Mouse (Mus musculus): ENCODE measurements around the gene Cd40.

Cd40 gene

DNA sequence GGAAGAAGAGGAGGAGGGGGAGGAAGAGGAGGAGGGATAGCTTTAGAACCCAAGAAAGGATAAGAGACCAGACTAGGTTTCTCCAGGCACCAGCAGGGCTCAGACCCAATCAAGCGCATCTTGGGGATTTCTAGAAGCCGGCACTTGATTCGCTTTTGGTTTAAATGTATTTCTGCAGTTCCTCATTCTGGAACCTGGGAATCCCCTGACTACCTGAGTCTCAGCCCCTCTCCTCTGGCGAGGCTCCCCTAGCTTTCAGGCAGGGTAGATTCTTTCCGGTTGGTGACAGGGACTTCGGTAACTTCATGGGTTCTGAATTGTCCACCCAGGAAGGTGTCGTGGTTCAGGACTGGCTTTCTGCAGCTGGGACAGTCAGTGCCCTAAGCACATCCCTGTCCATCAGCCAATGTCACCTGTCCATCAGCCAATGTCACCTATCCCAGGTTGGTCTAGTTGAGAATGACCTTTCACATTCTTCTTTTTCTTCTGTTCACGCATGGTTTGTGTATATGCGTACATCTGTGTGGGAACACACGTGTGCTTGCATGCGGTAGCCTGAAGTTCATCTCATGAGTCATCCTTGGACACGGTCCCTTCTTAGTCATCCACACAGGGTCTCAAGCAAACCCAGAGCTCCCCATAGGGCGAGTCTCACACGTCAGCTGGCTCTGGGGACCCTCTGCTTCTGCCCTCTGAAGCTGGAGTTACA is 1.1 kb downstream of the Cd40 start:
- no peak for DNase-seq (ENCODE audit: low spot score)

DNA sequence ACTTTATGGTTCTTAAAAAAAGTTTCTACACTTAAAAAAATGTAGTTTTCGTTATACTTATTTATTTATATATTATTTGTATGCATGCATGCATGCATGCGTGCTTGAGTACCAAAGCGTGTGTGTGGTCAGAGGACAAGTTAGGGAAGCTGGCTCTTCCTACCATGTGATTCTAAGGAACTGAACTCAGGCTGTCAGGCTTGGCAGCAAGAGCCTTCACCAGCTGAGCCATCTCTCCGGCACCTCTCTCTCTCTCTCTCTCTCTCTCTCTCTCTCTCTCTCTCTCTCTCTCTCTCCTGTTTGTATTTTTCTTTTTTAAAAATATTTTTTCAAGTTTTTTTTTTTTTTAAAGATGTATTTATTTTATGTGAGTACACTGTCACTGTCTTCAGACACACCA is 4.5 kb downstream of the Cd40 start:
- no peak for DNase-seq (ENCODE audit: low spot score)

- DNase-seq (ENCODE audit: low spot score): no peak
Measured at GRCm38 (mm10) chr2:165061638-165062433, 6.4 kb downstream of the Cd40 start.

GRCm38 (mm10) chr2:165064489-165064888 is 9.1 kb downstream of the Cd40 start:
- DNase-seq (ENCODE audit: low spot score): no peak

DNA sequence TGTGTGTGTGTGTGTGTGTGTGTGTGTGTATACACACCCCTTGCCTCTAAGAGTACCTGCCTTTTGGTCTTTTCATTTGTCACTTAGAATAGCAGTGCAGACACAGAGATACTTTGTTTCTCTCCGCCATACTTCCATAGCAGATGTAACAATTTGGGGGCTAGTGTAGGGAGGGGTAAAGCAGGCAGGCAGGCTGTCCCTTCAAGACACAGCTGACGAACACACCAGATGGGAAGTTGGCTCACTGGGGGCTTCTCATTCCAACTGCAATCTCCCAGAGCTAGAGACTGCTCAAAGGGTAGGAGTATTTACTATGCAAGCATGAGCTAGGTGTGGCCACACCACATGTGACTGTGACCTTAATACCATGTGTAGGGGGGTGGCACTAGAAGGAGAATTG is 13.4 kb downstream of the Cd40 start:
- no peak for DNase-seq (ENCODE audit: low spot score)

GRCm38 (mm10) chr2:165070096-165070816 is 14.8 kb downstream of the Cd40 start:
- peak; percentile 23 for DNase-seq (ENCODE audit: low spot score)

DNA sequence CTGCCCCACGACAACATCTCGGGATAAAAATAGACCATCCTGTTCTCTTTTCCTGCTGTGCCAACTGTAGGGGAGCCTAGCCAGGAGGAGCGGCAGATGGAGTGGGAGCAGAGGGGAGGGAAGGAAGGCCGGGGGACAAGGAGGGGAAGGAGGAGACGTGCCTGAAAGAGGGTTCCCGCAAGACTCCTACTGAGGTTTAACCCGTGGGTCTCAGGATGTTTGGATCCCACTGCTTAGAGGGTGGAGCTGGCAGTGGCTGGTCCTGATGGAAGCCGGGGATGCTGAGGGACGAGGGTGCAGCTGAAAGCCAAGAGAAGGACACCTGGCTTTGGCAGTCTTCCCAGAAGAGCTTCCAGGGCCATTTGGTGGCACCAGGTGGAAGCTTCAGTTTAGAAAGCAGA is 18.0 kb downstream of the Cd40 start:
- DNase-seq (ENCODE audit: low spot score): no peak

DNA sequence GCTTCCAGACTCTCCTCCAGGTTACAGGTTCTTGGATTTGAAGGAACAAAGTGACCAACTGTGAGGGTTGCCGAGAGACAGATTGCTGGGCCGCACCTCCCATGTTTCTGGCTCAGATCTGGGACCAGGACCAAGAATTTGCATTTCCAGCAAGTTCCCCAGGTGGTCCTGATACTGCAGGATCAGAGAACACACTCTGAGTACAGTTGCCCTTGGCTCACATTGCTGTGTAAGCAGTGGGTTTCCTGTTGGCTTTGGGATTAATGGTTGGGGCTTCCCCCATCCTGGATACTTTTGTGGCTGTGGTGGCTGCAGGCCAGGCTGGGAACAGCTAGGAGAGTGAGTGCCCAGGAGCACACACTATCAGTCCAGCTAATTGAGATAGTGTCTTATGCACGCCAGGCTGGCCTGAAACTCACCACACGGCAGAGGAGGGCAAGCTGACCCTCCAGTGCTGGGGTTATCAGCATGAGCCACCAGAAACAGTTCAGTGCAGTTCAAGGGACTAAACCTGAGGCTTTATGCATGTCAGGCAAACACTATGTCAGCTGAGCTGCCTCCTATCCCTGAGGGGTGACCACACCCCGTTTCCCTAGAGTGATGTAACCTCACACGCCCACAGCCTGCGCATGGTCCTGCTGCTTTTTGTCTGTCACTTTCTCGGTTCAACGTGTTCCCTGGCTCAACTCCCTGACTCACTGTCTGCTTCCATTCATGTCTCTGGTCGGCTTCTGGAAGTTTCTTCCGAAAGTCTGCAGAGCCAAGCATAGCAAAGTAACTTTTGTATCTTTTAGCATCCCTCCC is 18.9 kb downstream of the Cd40 start:
- no peak for DNase-seq (ENCODE audit: low spot score)

DNA sequence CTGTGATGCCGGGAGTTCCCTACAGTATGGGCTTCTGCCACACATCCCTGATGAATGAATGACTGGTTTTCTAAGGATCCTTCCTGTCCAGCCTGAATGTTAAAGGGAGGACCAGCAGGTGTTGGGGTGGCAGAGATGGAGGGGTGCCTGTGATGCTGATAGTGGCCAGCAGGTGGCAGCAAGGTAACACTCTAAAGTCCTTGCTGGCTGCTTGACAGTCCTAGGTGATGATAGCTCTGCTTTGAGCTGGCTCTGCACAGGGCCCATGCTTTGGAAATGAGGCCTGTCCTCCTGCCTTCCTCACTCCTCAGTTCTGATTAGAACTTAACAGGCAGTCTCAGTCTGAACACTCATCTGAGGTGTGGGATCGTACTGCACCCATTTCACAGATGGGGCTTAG is 19.5 kb downstream of the Cd40 start:
- DNase-seq (ENCODE audit: low spot score): peak; percentile 48

- DNase-seq (ENCODE audit: low spot score): no peak
Measured at GRCm38 (mm10) chr2:165077055-165077454, 21.6 kb downstream of the Cd40 start.

DNA sequence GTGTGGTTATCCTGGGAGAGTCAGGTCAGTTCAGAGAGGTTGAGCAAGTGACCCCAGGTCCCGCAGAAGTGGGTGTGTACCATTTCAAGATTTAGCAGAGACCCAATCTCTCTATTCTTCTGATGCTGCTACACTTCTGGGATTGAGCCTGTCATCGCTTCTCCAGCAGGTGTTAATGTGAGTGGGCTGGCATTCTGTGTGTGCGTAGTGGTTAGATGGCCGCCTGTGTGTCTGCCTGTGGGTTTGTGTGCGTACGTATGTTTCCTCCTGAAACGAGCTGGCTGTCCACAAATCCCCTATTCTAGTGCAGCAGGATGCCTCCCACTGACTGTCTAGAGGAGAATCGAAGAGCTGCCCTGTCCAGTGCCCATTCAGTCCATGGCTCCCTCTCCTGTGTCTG is 22.6 kb downstream of the Cd40 start:
- DNase-seq (ENCODE audit: low spot score): no peak

- no peak for DNase-seq (ENCODE audit: low spot score)
Measured at GRCm38 (mm10) chr2:165078605-165079004, 23.2 kb downstream of the Cd40 start.

- DNase-seq (ENCODE audit: low spot score): no peak
Measured at GRCm38 (mm10) chr2:165080657-165081056, 25.2 kb downstream of the Cd40 start.

DNA sequence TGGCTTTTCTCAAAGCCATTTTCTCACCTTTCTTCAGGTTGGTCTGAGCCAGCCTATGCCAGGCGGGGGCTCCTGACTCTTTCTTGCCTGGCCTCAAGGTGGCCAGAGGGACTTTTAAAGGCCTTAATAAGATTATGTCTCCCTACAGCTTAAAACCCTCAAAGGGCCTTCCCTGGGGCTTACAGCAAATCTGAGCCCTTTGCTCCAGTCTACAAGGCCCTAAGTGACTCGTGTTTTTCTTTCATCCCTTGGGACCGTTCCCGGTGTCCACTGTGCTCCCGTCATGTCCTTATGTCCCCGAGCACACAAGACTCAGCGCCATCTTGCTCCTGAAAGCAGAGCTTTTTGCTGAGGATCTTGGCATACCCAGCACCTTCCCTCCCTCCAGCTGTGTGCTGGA is 25.8 kb downstream of the Cd40 start:
- DNase-seq (ENCODE audit: low spot score): no peak

DNA sequence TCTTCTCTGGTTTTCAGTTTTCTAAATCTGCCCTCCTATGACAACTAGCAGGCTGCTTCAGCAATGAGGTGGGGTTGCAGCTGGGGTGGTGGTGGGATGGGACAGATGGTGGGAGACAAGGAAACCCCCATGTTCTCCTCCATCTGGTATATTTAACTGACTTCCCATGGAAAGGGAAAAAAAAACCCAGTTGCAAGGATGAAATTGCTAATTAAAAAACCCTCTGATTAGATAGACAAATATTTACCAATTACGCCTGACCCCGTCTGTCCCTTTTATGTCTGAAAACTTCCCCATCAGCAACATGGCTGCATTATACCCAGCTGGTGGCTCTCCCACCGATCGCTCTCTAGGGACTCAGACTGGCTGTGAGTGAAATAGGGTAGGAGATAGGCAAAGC is 31.2 kb downstream of the Cd40 start:
- DNase-seq (ENCODE audit: low spot score): no peak

- DNase-seq (ENCODE audit: low spot score): no peak
Measured at GRCm38 (mm10) chr2:165089470-165089869, 34.0 kb downstream of the Cd40 start.

DNA sequence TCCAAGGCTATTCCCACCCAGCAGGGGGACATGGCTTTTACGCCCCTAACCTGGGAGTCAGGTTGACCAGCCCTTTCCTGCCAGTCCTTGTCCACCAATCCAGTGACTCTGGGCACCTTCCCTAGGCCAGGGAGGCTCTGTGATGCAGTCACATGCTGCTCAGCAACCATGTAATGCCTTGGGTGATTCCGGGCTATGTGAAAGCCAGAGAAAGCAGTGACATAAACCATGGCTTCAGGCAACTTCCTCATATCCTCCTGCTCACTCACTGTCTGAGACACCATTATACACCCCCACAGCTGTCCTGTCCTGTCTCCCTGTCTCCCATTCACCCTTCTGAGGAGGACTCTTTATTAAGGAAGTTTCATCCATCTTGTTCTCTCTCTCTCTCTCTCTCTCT is 35.2 kb downstream of the Cd40 start, which contains the start of gene 1700025C18Rik:
Gene 1700025C18Rik (minus strand): TSS at position 101 of the 400 bp plus-strand sequence.
- no peak for DNase-seq (ENCODE audit: low spot score)

GRCm38 (mm10) chr2:165091433-165091965 is 36.1 kb downstream of the Cd40 start:
- no peak for DNase-seq (ENCODE audit: low spot score)

DNA sequence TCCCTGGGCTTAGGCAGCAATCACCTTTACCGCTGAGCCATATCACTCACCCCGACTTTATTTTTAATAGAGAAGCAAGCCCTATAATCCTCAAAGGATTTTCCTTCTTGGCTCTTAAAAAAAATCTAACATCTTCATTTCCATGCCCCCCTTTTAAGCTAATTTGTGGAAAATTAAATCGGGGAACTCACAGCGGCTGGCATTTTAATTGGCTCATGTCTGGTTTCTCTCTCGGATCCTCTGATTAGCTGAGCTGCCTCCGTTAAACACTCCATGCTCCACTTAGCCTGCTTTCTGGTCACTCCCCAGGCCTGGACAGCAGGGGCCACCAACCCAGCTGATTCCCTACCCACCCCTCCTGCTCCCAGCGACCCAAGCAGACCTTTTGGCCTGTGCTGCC is 37.0 kb downstream of the Cd40 start:
- no peak for DNase-seq (ENCODE audit: low spot score)

DNA sequence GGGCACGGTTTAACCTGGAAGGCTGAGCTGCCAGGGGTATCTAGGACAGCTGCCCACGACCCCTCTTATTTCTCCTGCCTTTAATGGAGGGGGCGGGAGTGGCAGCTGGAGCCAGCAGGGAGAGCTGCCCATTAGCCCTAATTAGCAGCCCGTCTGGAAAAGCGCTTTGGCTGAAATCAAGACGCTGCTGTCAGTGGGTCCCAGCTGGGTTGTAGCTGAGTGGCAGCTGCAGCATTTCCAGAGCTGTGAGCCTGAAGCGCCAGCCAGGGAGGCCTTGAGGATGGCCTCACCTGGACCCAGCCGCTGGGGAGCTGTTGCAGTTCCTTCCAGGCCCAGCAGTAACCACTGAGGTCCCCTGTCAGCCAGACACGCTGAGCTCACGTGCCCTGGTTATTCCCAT is 40.9 kb downstream of the Cd40 start:
- no peak for DNase-seq (ENCODE audit: low spot score)

DNA sequence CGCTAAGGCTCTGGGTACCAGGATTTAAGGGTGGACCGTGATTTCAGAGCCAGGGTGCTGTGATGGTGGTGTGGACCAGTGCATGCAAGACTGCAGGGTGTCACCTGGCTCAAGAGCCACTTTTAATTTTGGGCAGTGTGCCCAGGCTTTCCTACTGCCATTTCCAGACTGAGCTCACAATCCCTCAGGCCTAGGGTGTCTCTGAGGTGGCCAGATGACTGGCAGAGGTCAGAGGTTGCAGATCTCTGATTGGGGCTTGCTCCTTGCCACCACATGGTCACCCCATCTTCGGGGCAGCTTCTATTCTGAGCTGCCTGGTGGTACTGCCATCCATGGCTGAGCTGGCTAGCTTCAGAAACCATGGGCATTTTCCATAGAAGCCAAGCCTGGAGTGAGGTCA is 43.4 kb downstream of the Cd40 start:
- no peak for DNase-seq (ENCODE audit: low spot score)

- DNase-seq (ENCODE audit: low spot score): no peak
Measured at GRCm38 (mm10) chr2:165100749-165101148, 45.3 kb downstream of the Cd40 start.

Data from ovary, postnatal 10 days (tissue).